Mouse (Mus musculus) layer of hippocampus, postnatal 36 days (tissue): ENCODE measurements at regions not wholly inside any gene's neighbourhood (a gene's known extent, or its start where the extent isn't known, plus 50 kb on each side); places are given as distances from the start of the nearest gene placed in this dataset.

Source experiments
- DNase-seq, 2 experiments: peaks; one replicate each; pipeline ENCODE4 v3.0.0; 2022

DNA sequence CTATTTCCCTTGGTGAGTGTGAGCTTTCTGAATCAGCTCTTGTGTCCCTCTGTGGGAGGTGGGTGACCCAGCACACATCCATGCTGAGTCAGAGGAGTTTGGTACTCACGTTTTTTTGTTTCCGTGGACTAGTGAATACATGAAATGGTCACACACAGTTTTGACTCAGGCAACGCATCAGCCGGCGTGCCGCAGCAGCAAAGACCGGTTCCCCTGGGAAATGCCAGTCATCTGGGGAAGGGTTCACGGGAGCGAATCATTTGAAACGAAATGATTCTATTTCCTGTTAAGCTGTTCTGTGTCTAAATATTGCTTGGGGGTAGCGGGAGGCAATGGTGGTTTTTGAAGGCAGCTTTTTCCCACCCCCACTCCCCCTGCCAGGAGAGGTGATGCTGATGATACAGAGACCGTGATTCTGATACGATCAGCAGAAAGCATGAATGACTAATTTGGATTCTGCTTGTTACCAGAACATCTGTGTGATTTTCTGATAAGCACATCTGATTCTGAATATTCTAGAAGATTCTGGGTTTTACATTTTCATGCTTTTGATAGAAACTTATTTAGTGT is 223.5 kb downstream of the Klf5 start:
- DNase-seq: peak in 1 of 2 experiments; percentile 15

DNA sequence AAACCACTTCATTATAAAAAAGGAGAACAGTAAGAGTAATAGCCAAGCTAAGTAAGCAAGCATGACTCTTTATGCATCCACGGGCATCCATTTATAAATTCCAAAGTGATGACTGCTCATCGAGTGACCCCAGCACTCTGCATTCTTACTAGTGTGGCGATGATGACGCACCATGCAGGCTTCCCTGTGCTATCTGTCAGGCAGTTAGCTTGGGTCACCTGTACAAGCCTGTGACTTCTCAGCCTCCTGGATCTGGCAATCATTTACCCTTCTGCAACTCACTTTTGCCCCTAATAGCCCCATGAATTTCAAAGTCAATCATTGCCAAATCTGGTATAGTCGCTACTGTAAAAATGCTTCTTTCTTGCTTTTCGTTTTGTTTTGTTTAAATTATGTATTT is 237.3 kb downstream of the Klf5 start:
- DNase-seq: no peak

GRCm38 (mm10) chr14:99537286-99537685 is 238.8 kb downstream of the Klf5 start:
- no peak for DNase-seq

- no peak for DNase-seq
Observed at GRCm38 (mm10) chr14:99541716-99542115, 243.2 kb downstream of the Klf5 start.

- no peak for DNase-seq
Observed at GRCm38 (mm10) chr14:99547931-99548330, 249.4 kb downstream of the Klf5 start.

- DNase-seq: no peak
Observed at GRCm38 (mm10) chr14:99548363-99549248, 250.1 kb downstream of the Klf5 start.

- DNase-seq: no peak
Observed at GRCm38 (mm10) chr14:99564024-99564423, 265.5 kb downstream of the Klf5 start.

DNA sequence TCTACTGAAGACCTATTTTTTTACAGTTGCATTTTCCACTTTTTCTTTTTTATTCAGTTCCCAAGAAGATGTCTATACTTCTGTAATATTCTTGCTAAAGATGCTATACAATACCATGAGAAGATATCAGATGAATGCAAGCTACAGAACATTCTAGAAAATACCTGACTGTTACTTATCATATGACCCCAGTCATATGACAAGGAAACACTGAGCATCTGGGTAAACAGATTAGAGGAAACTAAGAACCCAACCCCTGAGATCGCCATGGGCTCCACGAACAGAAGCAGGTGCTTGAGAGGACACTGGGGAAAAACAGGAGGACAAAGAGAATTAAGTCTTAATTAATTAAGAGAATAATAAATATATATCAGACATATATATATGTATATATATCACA is 275.7 kb downstream of the Klf5 start:
- DNase-seq: no peak

DNA sequence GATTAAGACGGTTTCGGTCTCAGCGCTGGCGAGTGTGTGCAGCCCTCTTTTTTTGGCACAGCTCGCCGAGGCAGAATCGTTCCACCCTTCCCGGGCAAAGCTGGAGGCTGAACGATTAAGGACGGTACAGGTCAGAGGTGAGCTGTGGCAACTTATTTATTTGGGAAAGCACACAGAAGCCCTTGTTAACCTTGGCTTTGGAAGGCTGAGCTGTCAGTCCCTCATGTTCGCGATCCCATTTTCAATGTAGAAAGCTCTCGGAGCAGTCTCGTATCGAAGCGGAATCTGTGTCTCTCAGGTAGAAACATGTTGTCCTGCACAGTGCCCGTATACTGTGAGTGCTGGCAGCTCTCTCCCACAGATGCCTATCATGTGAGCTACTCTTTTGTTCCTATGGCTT is 280.2 kb downstream of the Klf5 start:
- DNase-seq: peak in 1 of 2 experiments; percentile 11

DNA sequence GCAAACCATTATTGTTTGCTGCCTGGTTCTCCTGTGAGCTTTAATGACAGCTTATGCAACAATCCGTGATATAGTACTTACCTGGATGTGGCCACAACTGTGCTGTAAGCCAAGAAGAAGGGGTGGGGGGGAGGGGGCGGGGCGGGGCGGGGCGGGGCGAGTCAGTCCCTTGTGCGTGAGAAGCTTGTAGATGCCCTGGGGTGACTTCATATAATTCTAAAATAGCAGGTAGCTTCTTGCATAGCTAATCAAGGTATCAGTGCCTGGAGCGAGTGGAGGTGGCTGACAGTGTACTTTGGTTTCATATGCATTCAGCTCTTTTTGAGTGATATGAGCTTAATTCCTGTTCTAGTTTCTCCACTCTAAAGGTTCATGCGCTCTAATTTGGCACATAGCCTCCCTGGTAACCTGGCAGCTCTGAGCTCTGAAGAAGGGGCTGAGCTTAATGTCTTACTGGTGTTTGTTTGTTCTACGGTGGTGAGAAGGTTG is 280.8 kb downstream of the Klf5 start:
- DNase-seq: peak in 1 of 2 experiments; percentile 7

GRCm38 (mm10) chr14:99579765-99580266 is 281.3 kb downstream of the Klf5 start:
- DNase-seq: no peak

DNA sequence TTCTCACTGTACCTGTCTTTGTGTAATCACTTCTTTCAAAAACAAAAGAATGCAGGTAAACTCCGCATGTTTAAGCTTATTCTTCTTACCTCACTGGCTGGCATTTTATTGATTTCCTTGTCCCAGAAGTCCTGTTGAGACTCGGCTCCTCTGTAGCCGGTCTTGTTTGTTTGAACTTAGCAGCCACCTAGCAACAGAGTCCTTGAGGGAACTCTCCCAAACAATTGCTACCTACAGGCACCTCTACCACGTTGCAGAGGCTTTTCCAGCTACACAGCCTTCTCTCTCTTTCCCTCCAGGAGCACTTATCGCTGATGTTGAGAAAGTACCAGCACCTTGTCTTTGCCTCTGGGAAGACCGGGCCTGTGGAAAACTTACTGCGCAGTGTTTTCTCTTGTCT is 285.7 kb downstream of the Klf5 start:
- no peak for DNase-seq

DNA sequence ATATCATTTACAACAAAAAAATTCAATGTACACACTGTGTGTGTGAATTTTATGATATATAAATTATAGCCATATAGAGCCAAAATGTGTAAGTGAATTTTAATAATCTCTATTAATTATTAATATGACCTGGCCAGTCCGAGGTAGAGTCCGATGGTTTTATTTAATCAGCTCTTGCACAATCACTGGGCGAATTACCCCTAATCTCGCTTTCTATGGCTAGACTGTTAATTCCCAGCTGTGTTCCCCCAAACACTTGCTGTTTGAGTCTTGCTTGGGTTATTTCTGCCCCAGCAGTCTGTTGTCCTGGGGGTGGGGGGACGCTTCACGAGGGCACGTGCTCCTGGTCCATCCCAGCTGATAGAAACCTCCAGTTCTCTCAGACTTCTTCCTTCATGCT is 287.5 kb downstream of the Klf5 start:
- no peak for DNase-seq

DNA sequence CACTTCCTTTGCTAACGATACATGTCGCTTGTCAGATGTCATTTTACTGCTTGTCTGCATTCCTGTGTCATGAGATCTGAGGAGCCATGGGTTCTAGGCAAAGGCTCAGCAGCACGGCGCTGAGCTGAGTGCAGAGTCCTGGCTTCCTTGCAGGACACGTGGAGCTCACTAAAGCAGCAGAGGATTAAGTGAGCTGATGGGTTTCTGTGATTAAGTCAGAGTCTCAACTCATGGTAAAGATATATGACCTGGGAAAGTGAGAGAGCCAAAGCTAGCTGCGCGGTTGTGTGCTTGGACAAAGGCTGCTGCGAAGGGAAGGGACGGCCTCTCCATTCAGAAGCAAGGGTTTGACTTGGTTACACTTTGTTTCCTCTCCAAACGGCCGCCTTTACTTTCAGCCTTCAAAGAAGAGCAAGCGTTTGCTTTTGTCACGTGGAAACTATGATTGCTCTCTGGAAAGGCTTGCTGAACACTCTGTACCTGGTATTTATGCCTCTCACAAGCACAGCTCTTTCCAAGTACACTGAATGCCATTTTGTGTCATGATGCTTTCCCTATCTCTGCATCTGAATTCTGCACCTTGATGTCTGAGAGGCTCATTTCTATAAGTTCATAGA is 292.5 kb downstream of the Klf5 start:
- DNase-seq: no peak

GRCm38 (mm10) chr14:99592922-99593321 is 294.4 kb downstream of the Klf5 start:
- no peak for DNase-seq

- DNase-seq: no peak
Observed at GRCm38 (mm10) chr14:99593864-99594263, 295.4 kb downstream of the Klf5 start.

DNA sequence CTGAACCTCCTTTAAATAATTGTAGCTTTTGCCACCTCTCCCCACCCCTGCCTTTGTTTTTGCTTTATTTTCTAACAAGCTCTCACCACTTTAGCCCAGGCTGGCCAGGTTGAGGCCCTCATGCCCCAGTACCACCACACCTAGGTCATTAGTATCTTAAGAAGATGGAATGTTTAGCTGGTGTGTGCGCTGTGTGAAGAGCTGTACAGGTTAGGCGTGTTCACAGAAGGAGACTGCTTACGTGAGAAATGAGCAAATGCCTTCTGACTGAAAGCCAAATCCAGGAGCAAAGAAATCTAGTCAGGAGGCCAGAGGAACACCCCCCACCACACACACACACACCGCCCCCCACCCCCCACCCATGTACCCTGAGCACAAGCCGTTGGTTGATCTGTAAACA is 303.4 kb downstream of the Klf5 start:
- DNase-seq: no peak

GRCm38 (mm10) chr14:99603257-99603656 is 304.8 kb downstream of the Klf5 start:
- DNase-seq: no peak

DNA sequence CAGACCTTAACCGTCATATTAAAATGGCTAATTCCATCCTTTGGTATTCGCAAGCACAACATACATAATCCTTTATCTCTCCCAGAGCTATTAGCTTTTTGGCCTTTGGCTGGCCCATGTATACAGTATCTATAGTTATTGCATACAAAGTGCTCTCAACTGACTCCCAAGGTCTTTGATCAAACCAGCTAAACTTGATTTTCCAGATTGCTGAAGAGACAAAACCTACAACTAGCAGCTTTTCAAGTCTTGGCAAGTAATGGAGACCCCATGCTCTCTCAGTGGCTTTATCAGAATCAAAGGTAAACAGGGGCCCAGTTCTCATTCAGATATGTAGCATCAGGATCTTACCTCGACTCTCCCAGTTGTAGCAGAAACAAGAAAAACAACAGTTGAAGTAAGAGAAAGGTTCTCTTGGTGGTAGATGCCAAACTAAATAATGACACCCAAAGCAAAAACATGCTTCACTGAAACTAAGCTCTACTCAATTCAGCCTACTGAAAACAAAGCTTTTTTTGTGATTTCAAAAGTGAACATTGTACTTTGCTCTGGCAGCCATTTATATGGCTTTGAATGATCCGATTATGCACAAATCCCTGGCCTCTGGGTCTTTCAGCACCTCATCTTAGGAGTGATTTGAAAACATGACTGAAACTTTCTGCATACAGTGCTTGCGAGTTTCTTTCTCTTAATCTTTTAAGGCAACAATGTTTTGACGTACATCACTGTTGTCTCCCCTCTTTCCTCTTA is 307.0 kb downstream of the Klf5 start:
- DNase-seq: no peak

- DNase-seq: no peak
Observed at GRCm38 (mm10) chr14:99609003-99609402, 310.5 kb downstream of the Klf5 start.

- no peak for DNase-seq
Observed at GRCm38 (mm10) chr14:99611435-99611834, 312.9 kb downstream of the Klf5 start.

GRCm38 (mm10) chr14:99612114-99612513 is 313.6 kb downstream of the Klf5 start:
- DNase-seq: no peak

DNA sequence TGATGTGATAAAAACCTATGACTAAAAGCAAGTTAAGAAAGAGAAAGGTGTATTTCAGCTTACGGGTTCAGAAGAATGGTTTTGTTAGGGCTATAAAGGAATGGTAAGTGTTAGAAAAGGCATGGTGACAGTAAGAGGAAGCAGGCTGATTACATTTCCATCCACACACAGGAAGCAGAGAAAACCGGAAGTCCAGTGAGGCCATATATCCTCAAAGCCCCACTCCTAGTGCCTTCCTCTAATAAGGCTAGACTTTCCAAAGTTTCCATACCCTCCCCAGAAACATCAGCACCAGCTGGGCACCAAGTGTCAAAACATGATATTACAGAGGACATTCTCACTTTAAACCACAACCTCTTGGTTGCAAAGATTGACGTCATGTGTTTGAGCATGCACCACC is 316.3 kb downstream of the Klf5 start:
- no peak for DNase-seq
